Mouse (Mus musculus): Measurements from ENCODE around the gene Mad1l1.
A peak's percentile ranks its signal among the peaks of the same experiment; 100 is the strongest.
"Not testable (repeated sequence)": the region's sequence is repeated elsewhere in the genome, so short reads cannot be mapped to it uniquely, and the experiment has no call there.

The Mad1l1 gene

DNA sequence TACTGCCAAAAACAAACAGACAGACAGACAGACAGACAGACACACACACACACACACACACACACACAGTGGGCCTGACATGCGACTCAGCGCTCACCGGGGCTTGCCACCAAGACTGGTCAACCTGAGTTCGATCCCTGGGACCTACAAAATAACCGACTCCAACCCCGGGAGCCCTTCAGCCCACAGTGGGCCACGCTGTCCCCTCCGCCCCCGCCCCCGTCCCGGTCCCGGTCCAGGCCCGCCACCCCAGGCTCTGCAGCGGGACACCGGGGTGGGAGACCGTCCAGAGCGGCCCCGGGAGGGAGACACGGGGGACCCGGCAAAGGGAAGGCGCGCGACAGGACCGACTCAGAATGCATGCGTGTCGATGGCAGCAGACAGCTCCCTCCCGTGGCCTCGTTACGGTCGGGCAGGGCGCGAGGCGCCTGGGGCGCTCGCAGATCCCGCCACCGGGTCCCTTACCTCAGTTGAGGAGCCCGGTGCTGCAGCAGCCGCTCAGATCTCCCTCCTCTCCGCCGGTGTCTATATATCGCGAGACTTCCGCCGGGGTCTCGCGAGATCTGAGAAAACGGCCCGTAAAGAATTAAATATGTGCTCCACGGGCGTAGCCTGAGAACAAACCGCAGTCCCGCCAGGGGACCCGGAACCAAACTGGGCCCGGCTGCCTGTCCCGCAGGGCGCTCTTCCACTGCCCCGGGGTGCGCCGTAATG is at the start of gene Mad1l1, which contains the start of gene Nudt1:
Mad1l1 (minus strand) TSS at position 511 of the 714 bp plus-strand sequence.
Nudt1 (plus strand) TSS at position 615 of the 714 bp plus-strand sequence.
- peak; percentile 99 for DNase-seq (ENCODE audit: low spot score)

DNA sequence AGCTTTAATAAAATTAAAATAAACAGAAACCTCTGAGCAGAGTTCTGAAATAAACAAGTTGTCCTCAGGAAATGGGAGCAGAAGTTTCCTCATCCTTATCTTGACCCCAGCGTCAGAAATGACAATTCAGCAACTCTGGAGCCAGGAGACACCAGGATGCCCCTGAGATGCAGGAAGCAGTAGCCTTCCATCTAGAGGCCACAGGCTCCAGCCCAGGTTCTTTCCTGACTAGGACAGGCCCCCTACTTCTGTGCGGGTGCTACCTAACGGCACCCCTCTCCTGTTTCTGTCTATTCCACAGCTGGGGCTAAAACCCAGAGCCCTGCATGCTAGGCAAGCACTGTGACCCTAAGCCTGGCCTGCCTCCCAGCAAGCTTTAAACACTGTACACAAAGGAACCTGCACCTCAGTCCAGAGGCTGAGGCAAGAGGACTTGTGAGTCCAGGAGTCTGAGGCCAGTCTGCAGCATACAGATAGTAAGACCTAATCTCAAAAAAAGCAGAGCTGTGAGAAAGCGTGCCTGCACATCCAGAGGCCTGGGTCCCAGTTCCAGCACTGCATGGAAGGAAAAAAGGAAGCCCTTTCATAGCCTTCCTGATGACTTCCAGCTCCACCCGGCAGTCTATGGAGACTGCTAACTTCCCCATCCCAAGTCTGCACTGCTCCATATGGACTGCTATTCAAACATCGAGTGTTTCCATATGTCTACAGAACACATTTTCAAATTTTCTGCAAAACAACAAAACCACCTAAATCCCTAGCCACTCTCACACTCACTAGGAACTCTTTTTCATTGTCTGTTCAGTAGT is 49.3 kb upstream of the Mad1l1 start:
- DNase-seq (ENCODE audit: low spot score), result no peak

DNA sequence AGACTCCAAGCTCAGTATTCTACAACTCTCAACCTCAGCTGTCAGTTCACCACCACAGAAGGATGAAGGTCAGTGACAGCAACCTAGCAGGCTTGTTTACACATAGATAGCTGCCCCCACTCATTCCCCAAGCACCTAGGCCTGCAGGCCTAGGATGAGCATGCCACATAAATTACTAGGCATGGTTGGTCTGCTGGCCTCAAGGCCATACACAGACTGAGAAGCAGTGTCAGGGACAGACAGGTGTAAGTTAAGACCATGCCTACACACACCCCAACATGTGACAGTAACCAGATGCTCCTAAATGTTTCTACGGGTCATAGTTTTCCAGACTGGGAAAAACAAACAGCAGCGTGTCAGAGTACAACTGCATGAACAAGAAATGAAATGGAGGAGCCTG is 48.1 kb upstream of the Mad1l1 start:
- DNase-seq (ENCODE audit: low spot score), result no peak

DNA sequence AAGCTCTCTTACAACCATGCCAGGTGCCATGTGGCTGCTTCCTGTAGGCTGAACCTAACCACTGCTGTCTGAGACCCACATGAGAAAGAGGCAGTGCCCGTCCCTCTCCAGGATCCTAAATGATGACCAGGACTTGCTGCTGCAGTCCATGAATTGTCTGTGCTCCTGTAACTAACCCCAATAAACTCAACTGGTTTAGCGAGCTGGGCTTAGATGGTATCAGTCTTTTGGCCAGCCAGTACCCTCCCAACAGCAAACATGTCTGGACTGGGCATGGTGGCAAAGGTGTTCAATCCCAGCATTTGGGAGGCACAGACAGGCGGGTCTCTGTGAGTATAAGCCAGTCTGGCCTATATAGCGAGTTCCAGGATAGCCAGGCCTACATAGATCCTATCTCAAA is 47.6 kb upstream of the Mad1l1 start:
- DNase-seq (ENCODE audit: low spot score), result no peak

DNA sequence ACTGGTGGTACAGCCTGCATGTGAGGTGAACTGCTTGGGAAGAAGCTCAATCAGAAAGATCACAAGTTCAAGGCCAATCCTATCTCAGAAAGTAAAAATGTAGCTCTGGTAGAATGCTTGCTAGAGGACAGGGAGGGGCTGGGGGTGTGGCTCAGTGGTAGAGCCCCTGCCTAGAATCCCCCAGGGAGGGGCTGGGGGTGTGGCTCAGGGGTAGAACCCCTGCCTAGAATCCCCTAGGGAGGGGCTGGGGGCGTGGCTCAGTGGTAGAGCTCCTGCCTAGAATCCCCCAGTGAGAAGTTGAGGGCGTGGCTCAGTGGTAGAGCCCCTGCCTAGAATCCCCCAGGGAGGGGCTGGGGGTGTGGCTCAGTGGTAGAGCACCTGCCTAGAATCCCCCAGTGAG is 46.8 kb upstream of the Mad1l1 start:
- not testable (repeated sequence) for DNase-seq (ENCODE audit: low spot score)

DNA sequence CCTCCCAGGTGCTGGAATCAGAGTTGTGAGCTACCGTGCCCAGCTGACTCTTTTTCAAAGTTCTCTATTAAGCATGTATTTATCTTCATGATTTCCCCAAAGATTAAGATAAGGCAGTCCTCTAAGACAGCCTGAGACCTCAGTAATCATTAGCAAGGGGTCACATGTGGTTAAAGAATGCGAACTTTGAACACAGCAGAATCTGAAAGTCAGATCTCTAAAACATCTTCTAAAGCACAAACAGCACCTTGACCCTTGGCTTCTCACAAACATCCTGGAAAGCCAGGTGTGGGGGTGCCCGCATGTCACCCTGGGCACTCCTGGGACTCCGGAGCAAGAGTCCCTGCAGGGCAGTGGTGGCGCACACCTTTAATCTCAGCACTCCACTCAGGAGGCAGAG is 43.1 kb upstream of the Mad1l1 start:
- DNase-seq (ENCODE audit: low spot score), result no peak

DNA sequence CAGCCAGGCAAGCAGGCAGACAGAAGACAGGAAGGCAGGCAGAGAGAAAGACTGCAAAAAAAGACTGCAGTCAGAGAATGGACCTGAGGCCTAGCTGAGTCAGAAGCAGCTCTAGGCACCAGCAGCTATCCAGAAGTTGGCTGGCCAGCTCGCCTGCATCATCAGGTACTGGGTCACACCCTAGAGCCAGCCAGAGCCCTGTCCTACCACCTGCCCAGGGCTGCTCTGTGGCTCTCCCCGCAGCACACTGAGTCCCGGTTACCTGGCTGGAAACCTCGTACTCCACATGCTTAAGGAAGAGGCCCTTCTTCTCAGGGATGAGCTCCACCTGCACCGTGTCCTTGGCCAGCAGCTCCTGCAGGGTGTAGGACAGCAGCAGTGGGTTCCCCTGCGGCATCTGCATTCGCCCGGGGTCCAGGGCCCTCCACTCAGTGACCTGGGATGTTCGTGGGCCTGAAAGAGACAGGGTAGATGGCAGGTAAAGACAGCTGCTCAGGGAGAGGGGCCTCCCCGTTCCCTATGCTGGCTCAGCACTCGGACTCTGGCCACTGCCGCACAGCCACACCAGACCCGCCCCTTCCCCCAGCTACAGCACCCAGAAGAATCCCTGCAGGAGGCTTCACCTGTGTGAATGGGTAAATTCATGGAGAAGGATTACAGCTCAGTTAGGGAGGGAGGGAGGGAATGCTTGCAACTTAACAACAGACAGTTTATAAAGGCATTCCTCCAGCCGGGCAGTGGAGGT is 38.8 kb upstream of the Mad1l1 start:
- no peak for DNase-seq (ENCODE audit: low spot score)

DNA sequence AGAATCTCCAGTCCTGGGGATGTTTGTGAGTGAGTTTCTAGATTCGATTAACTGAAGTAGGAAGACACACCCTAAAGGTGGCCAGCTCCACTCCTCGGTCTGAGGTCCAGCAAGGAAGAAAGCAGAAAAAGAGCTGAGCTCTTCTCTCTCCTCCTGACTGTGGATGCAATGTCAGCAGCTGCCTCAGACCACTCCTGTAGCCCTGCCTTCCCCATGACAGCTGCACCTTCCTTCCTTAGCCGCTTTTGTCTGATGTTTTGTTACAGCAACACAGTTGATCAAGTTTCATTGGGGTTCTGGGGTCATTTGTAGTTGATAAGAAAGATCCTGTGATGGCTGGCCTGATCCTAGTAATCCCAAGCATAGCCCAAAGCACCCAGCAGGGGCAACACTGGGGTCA is 36.1 kb upstream of the Mad1l1 start:
- DNase-seq (ENCODE audit: low spot score), result no peak

DNA sequence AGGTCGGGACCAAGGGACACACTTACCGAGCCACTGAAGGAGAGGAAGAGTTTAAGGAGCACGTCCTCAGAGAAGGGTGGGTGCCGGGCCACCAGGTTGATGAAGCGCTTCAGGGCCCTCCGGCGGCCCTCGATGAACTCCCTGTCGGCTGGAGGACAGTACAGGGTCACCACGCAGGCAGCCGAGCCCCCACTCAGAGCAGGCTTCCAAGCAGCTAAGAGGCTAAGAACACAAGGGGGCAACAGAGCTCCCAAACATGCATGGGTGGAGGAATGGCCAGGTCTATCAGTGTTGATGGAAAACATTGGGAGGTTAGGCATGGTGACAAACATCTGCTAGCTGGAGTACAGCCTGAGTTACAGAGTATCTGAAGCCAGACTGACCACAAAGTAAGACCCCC is 34.6 kb upstream of the Mad1l1 start:
- DNase-seq (ENCODE audit: low spot score), result no peak

DNA sequence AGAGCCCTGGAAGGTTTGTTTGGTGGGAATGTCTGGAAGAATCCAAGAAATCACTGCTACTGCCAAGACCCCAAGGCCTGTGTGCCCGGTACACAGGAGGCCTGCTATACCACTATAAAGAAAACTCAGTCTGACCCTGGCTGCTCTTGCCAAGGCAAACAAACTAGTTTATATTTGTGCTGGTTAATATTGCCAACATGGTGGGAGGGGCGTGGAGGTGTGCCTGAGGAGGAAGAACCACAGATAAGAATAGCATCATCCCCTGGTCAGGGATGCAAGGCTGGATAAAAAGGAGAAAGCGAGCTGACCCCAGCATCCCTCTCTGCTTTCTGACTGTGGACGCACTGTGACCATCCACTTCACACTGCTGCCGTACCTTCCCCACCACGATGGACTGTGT is 31.0 kb upstream of the Mad1l1 start:
- DNase-seq (ENCODE audit: low spot score), result no peak

DNA sequence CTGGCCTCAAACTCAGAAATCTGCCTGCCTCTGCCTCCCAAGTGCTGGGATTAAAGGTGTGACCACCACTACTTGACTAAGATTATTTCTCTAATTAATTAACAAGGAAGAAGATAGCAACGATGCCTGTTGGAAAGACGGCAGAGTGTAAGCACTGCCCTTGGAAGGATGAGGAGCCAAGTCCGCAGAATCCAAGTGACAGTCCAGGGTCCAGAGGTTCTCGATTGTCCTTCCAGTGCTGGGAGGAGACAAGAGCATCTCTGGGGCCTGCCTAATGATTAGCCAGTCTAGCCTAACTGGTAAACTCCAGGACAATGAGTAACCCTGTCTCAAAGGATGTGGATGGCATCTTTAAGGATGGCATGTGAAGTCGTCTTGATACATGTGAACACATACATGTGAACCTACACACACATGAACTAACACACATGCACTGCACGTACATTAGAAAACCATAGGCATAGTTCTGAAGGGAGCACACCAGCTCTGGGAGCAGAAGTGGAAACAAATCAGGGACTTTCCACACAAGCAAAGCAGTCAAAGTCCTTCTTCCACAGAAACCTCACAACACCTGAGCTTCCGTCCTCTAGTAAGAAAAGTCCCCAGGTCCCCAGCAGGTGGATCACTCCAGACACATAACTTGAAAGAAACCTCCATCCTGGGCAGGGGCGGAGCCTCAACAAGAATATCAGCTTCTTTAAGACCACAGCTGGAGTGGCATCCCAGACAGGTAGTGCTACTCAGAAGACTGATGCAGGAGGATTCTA is 29.6 kb upstream of the Mad1l1 start:
- no peak for DNase-seq (ENCODE audit: low spot score)

DNA sequence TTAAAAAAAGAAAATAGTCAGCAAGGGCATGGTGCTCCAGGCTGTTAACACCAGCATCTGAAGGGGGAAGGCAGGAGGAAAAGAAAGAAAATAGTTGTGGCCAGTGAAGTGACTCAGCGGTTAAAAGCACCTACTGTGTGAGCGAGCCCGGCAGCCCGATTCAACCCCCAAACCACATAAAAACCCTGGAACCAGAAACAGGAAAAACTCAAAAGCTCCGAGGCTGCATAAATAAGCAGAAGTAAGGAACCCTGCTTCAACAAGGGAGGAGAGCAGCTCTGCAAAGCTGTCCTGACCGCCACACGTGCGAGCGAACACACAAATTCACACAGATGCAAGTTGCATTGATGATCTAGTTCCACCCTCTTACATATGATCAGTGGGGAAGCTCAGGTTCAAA is 28.5 kb upstream of the Mad1l1 start:
- DNase-seq (ENCODE audit: low spot score), result no peak

DNA sequence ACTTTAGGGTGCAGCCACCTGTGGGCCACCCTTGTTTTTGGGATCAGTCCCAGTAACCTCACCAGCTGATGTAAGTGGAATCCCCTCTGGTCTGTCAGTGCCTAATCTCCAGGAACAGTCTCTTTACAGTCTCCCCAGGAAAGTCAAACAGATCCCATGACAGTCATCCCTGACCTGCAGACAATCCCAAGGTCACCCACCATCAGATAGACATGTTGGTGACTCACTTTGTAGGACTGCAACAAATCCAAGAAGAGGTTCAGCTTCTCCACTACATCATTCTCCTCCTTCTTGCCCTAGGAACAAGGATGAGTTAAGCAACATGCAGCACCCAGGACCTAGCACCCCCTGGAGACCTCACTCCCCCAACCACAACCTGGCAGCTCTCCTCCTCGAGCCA is 24.7 kb upstream of the Mad1l1 start:
- DNase-seq (ENCODE audit: low spot score), result no peak

DNA sequence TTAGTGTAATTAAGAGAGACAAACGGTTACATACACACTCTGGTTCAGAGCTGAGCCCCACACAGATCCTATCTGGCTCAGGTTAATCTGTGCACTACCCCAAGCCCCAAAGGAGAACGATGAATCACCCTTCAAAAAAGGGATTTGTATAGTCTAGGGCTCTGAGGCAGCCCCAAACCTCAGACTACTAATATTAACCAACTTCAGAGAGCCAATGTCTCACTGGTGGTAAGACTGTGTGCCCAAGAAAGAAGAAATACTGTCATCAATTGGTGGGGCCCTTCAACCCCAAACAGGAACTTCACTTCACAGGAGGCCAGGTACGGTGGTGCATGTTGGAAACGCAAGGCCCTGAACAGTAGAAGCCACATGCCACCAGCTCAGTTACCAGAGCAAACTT is 23.9 kb upstream of the Mad1l1 start:
- DNase-seq (ENCODE audit: low spot score), result no peak

DNA sequence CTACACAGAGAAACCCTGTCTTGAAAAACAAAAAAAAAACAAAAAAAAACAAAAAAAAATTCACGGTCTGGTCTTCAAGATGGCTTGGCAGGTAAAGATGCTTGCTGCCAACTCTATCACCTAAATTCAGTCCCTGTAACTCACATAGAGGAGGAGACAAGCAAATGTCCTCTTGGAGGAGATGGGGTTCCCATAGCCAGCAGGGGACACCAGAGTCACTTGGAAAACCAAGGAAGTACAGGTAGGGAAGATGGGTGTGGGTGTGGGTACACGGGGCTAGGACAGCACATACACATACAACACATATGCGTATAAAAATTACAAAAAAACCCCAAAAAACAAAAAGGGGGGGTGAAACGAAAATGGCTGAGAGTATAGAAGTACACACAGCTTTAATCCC is 21.5 kb upstream of the Mad1l1 start:
- no peak for DNase-seq (ENCODE audit: low spot score)

DNA sequence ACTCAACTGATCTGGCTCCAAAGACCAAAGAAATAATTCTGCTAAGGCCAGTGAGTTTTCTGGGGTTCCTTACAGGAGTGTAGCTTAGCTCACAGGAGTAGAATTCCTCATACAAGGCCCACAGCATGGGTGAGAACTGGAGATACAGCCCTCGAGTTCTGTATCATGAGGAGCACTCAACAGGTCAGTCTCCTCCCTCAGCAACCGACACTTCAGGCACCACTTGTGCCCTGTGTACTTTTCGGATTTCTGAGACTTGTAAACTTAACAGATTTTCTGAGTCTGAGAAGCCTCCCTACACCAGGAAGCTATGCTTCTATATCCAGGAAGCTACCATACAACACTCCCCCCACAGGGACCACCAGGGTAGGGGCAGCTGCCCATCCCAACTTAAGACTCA is 18.5 kb upstream of the Mad1l1 start:
- no peak for DNase-seq (ENCODE audit: low spot score)

DNA sequence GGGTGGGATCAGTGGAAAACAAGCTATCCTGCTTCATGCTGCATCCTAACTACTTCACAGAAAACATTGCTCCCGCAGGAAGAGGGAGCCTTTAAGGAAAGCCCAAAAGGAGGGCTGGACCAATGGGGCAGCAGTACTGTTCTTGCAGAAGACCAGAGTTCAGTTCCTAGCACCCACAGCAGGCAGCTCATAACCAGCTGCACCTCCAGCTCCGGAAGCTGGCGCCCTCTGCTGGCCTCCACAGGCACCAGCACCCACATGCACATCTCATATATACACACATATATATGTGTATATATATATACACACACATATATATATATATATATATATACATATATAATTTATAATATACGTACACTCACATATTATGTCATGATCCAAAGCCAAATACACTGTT is 17.4 kb upstream of the Mad1l1 start:
- no peak for DNase-seq (ENCODE audit: low spot score)

DNA sequence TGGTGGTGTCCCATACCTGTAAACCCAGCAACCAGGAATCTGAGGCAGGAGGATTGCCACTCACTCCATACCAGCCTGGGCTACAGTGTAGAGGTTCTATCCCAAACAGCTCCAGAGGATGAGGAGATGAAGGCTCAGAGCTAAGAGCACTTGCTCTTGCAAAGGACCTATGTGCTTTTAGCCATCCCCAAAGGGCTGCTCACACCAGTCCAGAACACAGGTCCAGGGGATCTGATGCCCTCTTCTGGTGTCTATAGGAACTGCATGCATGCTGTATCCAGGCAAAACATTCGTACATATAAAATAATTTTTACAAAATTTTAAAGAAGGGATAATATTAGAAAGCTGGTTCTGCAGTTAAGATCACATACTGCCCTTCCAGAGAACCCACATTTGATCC is 15.3 kb upstream of the Mad1l1 start:
- DNase-seq (ENCODE audit: low spot score), result peak; percentile 34

DNA sequence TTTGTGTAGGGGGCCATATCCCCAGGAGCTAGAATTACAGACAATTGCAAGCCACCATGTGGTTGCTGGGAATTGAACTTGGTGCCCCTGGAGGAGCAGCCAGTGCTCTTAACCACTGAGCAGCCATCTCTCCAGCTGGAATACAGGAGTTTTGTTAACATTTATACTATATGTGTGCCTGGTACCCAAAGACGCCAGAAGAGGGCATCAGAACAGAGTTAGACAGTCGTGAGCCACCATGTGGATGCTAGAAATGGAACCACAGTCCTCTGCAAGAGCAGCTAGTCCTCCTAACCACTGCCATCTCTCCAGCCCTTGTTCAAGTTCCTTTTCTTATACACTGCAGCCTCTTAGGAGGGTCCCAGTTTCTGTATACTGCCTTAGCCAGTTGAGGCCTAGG is 12.3 kb upstream of the Mad1l1 start:
- peak; percentile 29 for DNase-seq (ENCODE audit: low spot score)

DNA sequence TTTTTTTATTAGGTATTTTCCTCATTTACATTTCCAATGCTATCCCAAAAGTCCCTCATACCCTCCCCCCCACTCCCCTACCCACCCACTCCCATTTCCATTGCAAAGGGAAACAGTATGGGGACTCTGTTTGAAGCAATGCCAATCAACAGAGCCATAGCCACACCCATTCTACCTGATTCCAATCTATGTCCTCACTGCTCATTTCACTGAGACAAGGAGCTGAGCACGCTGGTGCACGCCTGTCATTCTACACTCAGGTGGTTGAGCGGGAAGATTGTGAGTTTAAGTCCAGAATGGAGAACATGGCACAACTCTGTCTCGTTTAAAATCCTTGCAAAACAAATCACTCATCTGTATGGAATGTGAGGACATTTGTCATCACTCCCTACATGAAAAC is 11.2 kb upstream of the Mad1l1 start:
- DNase-seq (ENCODE audit: low spot score), result no peak

DNA sequence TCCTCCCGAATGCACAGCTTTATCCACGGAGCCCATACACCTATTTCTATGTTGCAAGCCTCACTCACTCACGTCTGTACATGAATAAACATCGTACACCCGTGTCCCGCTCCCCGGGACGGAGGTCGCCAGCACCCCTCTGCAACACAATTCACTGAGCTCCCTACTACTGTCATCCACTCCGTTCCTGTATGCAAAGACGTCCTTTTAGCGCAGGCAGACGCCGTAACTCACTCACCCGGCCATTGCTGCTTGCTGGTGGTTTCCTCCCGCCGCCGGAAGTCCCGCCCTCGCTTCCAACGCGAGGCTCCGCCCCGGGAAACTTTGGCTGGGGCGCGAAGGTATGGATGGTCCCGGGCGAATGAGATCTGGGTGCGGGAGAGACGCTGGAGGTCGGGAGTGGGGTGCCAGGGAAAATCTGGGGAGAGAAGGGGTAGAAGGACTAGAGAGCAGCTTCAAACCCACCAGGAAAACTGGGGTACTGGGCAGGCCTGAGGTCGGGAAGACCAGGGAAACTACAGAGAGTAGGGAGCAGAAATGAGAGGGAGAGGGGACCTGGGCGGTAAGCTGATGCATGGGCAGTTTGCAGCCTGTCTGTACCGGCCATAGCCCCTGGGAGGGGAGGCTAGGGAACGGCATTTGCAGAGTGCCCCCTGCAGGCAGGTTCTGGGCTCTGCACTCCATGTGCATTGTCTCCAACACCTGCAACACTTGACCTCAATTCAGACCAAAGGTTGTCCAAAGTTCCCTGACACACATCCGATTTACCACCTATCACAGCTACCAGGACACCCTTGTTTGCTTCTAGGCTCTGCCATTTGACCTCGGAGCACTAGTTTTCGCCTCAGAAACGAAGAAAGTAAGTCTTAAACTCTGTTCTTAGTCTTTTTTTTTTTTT is 10.5 kb upstream of the Mad1l1 start, which contains the start of gene Mrm2:
Mrm2 (minus strand) TSS at position 284 of the 898 bp plus-strand sequence.
- peak; percentile 83 for DNase-seq (ENCODE audit: low spot score)

Measured in MN1 (cell line).